Mouse (Mus musculus) embryonic facial prominence, embryonic 13.5 days (tissue): ENCODE measurements around the gene Tff2. TPM values are rescaled to one million over a fixed set of nuclear protein-coding genes. Genes with fewer than 3 reads are reported as not detected.

Experiments used
- ATAC-seq: fragments of 200-750 bp; cut with Nextera tagmentation; 2 replicates; pipeline ENCODE4 v1.8.0; 2017; ENCODE audit warnings: low read depth; ENCODE audit not compliant: insufficient number of reproducible peaks, insufficient read depth, low FRiP score, low TSS enrichment
- H3K27ac ChIP-seq: fragments of 300-500 bp; sonication (generic); 2 replicates; pipeline ENCODE4 v1.5.1; 2015; ENCODE audit warnings: moderate library complexity, mild to moderate bottlenecking, inconsistent platforms
- H3K27me3 ChIP-seq: fragments of 300-500 bp; sonication (generic); 2 replicates; pipeline ENCODE4 v1.6.1; 2015; ENCODE audit warnings: mild to moderate bottlenecking, inconsistent platforms
- H3K36me3 ChIP-seq: fragments of 300-500 bp; sonication (generic); 2 replicates; pipeline ENCODE4 v1.6.1; 2015; ENCODE audit warnings: mild to moderate bottlenecking, inconsistent platforms
- H3K4me1 ChIP-seq: fragments of 300-500 bp; sonication (generic); 2 replicates; pipeline ENCODE4 v1.6.1; 2015; ENCODE audit warnings: inconsistent platforms
- H3K4me2 ChIP-seq: fragments of 300-500 bp; sonication (generic); 2 replicates; pipeline ENCODE4 v1.6.1; 2015; ENCODE audit warnings: moderate library complexity, mild to moderate bottlenecking, inconsistent platforms
- H3K4me3 ChIP-seq: fragments of 300-500 bp; sonication (generic); 2 replicates; pipeline ENCODE4 v1.5.1; 2015; ENCODE audit warnings: mild to moderate bottlenecking, inconsistent platforms
- H3K9ac ChIP-seq: fragments of 300-500 bp; sonication (generic); 2 replicates; pipeline ENCODE4 v1.6.1; 2015; ENCODE audit warnings: mild to moderate bottlenecking, inconsistent platforms
- H3K9me3 ChIP-seq: fragments of 300-500 bp; sonication (generic); 2 replicates; pipeline ENCODE4 v1.6.1; 2016; ENCODE audit warnings: inconsistent platforms
- WGBS: fragments of 180-500 bp; shearing (Covaris S2); methylation state at CpG from one replicate; pipeline ENCODE4 v1.1.7; 2015; ENCODE audit warnings: mixed read lengths; 5-methylcytosine and 5-hydroxymethylcytosine counted together
- polyA plus RNA-seq: library from polyadenylated mRNA; unstranded; fragments of >200 nt; fragmentation: Nextera tagmentation; extraction: Ambion mirVana; gene quantifications from 2 replicates; pipeline ENCODE4 v1.2.1, GENCODE M21; 2015

Tff2 gene
- polyA plus RNA-seq, 1 experiment from 2014 or later = not detected

GRCm38 (mm10) chr17:31108388-31108787, 35.7 kb downstream of the Tff2 start:
- ATAC-seq = no peak
- Histone ChIP-seq H3K4me2 (no peak overlapping the region), H3K27ac (no peak overlapping the region), H3K27me3 (no peaks in the 10 kb centered on the region), H3K4me3 (no peak overlapping the region), H3K9me3 (no peaks in the 10 kb centered on the region), H3K36me3 (peaks cover 14% of the 10 kb centered on the region; the same call in 1 of the 2 replicates), H3K9ac (no peak overlapping the region), H3K4me1 (peaks cover 13% of the 10 kb centered on the region)
- 92% methylated on average over 15 of the region's 15 CpGs for WGBS

DNA sequence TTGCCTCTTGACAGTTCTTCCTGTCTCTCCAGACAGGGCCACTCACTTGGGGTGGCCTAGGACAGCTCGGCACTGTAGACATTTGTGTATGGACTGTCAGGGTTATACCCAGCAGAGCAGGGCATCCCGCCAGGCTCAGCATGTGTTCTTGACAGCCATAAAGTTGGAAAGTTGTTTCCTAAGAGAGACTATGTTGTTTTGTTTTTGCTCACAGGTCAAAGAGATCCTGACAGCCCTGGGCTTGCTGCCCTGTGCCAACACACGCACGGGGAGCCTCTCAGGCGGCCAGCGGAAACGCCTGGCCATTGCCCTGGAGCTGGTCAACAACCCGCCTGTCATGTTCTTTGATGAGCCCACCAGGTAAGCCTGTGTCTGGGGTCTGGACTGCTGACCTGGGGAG, 40.3 kb downstream of the Tff2 start:
- H3K4me3 ChIP-seq = no peak overlapping the region
- 0 out of 2 replicates have a peak, but pooled peaks cover 2% of the 10 kb centered on the region for H3K4me1 ChIP-seq
- H3K4me2 ChIP-seq = no peak overlapping the region
- H3K36me3 ChIP-seq = peaks cover 3% of the 10 kb centered on the region; the same call in 1 of the 2 replicates
- no peak overlapping the region for H3K27ac ChIP-seq
- 86% methylated on average over 8 of the region's 8 CpGs for WGBS
- H3K9me3 ChIP-seq = no peaks in the 10 kb centered on the region
- no peak for ATAC-seq
- H3K9ac ChIP-seq = no peak overlapping the region
- H3K27me3 ChIP-seq = no peaks in the 10 kb centered on the region

GRCm38 (mm10) chr17:31103007-31103570, 41.0 kb downstream of the Tff2 start:
- Histone ChIP-seq H3K27ac (no peak overlapping the region), H3K36me3 (no peaks in the 10 kb centered on the region), H3K4me3 (no peak overlapping the region), H3K4me2 (no peak overlapping the region), H3K9ac (no peak overlapping the region), H3K9me3 (no peaks in the 10 kb centered on the region), H3K27me3 (no peaks in the 10 kb centered on the region), H3K4me1 (0 out of 2 replicates have a peak, but pooled peaks cover 2% of the 10 kb centered on the region)
- no peak for ATAC-seq
- 88% methylated on average over 8 of the region's 8 CpGs for WGBS

GRCm38 (mm10) chr17:31098788-31099187, 45.3 kb downstream of the Tff2 start:
- Histone ChIP-seq H3K27ac (no peak overlapping the region), H3K9me3 (no peaks in the 10 kb centered on the region), H3K4me2 (no peak overlapping the region), H3K36me3 (peaks cover 15% of the 10 kb centered on the region; the same call in 1 of the 2 replicates), H3K4me1 (no peaks in the 10 kb centered on the region), H3K9ac (no peak overlapping the region), H3K4me3 (no peak overlapping the region), H3K27me3 (no peaks in the 10 kb centered on the region)
- WGBS = 85% methylated on average over 5 of the region's 5 CpGs
- ATAC-seq = no peak

- WGBS = 95% methylated on average over 2 of the region's 2 CpGs
- no peak for ATAC-seq
- H3K27me3 ChIP-seq = no peaks in the 10 kb centered on the region
- H3K4me1 ChIP-seq = no peaks in the 10 kb centered on the region
- no peak overlapping the region for H3K4me3 ChIP-seq
- no peak overlapping the region for H3K9ac ChIP-seq
- H3K9me3 ChIP-seq = no peaks in the 10 kb centered on the region
- no peak overlapping the region for H3K4me2 ChIP-seq
- no peak overlapping the region for H3K27ac ChIP-seq
- peaks cover 22% of the 10 kb centered on the region for H3K36me3 ChIP-seq
These were observed 47.2 kb downstream of the Tff2 start for GRCm38 (mm10) chr17:31096893-31097292.

- Histone ChIP-seq H3K9me3 (no peaks in the 10 kb centered on the region), H3K9ac (no peak overlapping the region), H3K4me1 (0 out of 2 replicates have a peak, but pooled peaks cover 4% of the 10 kb centered on the region), H3K27ac (no peak overlapping the region), H3K27me3 (no peaks in the 10 kb centered on the region), H3K4me3 (no peak overlapping the region), H3K36me3 (peaks cover 22% of the 10 kb centered on the region), H3K4me2 (no peak overlapping the region)
- WGBS = 90% methylated on average over 7 of the region's 7 CpGs
- no peak for ATAC-seq
These were observed 48.5 kb downstream of the Tff2 start for GRCm38 (mm10) chr17:31095570-31095969.

DNA sequence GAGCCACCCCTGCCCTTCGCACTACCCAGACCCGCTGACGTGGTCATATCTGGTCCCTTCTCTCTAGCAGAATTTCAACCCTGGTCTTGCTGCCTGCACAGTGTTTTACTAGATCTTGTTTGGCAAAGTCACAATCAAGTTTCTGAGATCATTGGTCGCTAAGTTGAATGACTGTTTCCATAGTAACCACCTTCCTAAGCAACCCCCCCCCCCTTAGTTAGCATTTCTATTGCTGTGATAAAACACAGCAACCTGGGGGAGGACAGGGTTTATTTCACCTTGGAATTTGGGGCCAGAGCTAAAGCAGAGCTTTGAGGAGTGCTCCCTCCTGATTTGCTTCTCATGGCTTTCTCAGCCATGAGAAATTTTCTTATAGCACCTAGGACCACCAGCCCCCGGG, 49.3 kb downstream of the Tff2 start:
- no peak for ATAC-seq
- WGBS = 61% methylated on average over 5 of the region's 5 CpGs
- Histone ChIP-seq H3K4me3 (no peak overlapping the region), H3K4me1 (peaks cover 9% of the 10 kb centered on the region; the same call in 1 of the 2 replicates), H3K27ac (no peak overlapping the region), H3K9ac (no peak overlapping the region), H3K4me2 (no peak overlapping the region), H3K9me3 (no peaks in the 10 kb centered on the region), H3K36me3 (peaks cover 22% of the 10 kb centered on the region), H3K27me3 (no peaks in the 10 kb centered on the region)

Other genes starting within 250 kb of the Tff2 start
- 0.03 TPM in 1 of 2 replicates, not detected in the other for gene Glp1r, start 242.5 kb downstream of the Tff2 start, polyA plus RNA-seq
- gene Umodl1, start 189.6 kb downstream of the Tff2 start, polyA plus RNA-seq = 0.18 and 0.34 TPM in 2 replicates
- 14.2 and 14.9 TPM in 2 replicates for gene Abcg1, start 86.6 kb downstream of the Tff2 start, polyA plus RNA-seq
- 5.7 TPM in 1 of 2 replicates, not detected in the other for gene Tff3, start 14.6 kb downstream of the Tff2 start, polyA plus RNA-seq
- not detected in 2 replicates for gene Tff1, start 21.0 kb upstream of the Tff2 start, polyA plus RNA-seq
- gene Tmprss3, start 54.7 kb upstream of the Tff2 start, polyA plus RNA-seq = not detected in 2 replicates
- gene Ubash3a, start 63.6 kb upstream of the Tff2 start, polyA plus RNA-seq = 0.24 and 1.4 TPM in 2 replicates
- 0.46 and 1.5 TPM in 2 replicates for gene Rsph1, start 133.1 kb upstream of the Tff2 start, polyA plus RNA-seq
- 3.2 and 3.8 TPM in 2 replicates for gene Slc37a1, start 142.5 kb upstream of the Tff2 start, polyA plus RNA-seq
- gene Pde9a, start 241.9 kb upstream of the Tff2 start, polyA plus RNA-seq = 21.9 and 25.1 TPM in 2 replicates